Mouse (Mus musculus): ENCODE measurements around the gene Tarsl2. TPM values are rescaled to one million over a fixed set of nuclear protein-coding genes. Genes with fewer than 3 reads are reported as not detected.

The Tarsl2 gene
- polyA plus RNA-seq, 1 experiment, result 17.9 TPM

GRCm38 (mm10) chr7:65663225-65663790 is 18.6 kb downstream of the Tarsl2 start:
- TF ChIP-seq CTCF (IDR thresholded peaks at IDR 0.05; ENCODE audit: borderline replicate concordance, insufficient read depth, low read depth, low read length) (no peak), POLR2A (IDR thresholded peaks at IDR 0.05; ENCODE audit: borderline replicate concordance, insufficient read depth, low read length) (no peak)
- no peak overlapping the region for H3K27ac ChIP-seq (ENCODE audit: insufficient read depth, low read length)
- H3K4me3 ChIP-seq (replicated peaks; ENCODE audit: insufficient read depth, low read depth, low read length), result no peak overlapping the region
- 86% methylated on average over 11 of the region's 11 CpGs for WGBS
- H3K4me1 ChIP-seq (ENCODE audit: control insufficient read depth, insufficient read depth, low read length), result no peaks in the 10 kb centered on the region
- no peaks in the 10 kb centered on the region for H3K27me3 ChIP-seq (ENCODE audit: control insufficient read depth, insufficient read depth, low read length)
- DNase-seq, result no peak

DNA sequence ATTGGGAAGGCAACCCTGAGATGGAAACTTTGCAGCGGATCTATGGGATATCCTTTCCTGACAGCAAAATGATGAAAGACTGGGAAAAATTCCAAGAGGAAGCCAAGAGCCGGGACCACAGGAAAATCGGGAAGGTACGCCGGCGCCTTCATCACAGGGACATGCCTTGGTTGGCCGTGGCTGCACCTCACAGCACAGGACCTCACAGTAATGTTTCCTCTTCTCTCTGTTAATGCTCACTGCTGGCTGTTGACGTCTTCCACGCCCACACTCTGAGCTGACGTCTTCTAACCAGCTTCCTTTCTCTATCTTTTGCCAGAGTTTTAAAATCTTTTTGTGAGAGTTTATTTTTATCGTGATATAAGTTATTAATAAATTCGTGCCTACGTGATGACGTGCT is 19.2 kb downstream of the Tarsl2 start:
- no peaks in the 10 kb centered on the region for H3K4me1 ChIP-seq (ENCODE audit: control insufficient read depth, insufficient read depth, low read length)
- DNase-seq, result no peak
- H3K27me3 ChIP-seq (ENCODE audit: control insufficient read depth, insufficient read depth, low read length), result no peaks in the 10 kb centered on the region

GRCm38 (mm10) chr7:65667491-65667890 is 22.8 kb downstream of the Tarsl2 start:
- 80% methylated on average over 6 of the region's 6 CpGs for WGBS
- no peaks in the 10 kb centered on the region; the same call in 1 of the 2 replicates for H3K27me3 ChIP-seq (ENCODE audit: control insufficient read depth, insufficient read depth, low read length)
- no peaks in the 10 kb centered on the region for H3K4me1 ChIP-seq (ENCODE audit: control insufficient read depth, insufficient read depth, low read length)
- TF ChIP-seq POLR2A (IDR thresholded peaks at IDR 0.05; ENCODE audit: borderline replicate concordance, insufficient read depth, low read length) (no peak), CTCF (IDR thresholded peaks at IDR 0.05; ENCODE audit: borderline replicate concordance, insufficient read depth, low read depth, low read length) (no peak)
- no peak overlapping the region for H3K27ac ChIP-seq (ENCODE audit: insufficient read depth, low read length)
- H3K4me3 ChIP-seq (replicated peaks; ENCODE audit: insufficient read depth, low read depth, low read length), result no peak overlapping the region
- no peak for DNase-seq

More for the DNA sequence above, 19.2 kb downstream of the Tarsl2 start:
- WGBS, result 84% methylated on average over 14 of the region's 14 CpGs
- TF ChIP-seq CTCF (IDR thresholded peaks at IDR 0.05; ENCODE audit: borderline replicate concordance, insufficient read depth, low read depth, low read length) (no peak), POLR2A (IDR thresholded peaks at IDR 0.05; ENCODE audit: borderline replicate concordance, insufficient read depth, low read length) (no peak)
- H3K4me3 ChIP-seq (replicated peaks; ENCODE audit: insufficient read depth, low read depth, low read length), result no peak overlapping the region
- no peak overlapping the region for H3K27ac ChIP-seq (ENCODE audit: insufficient read depth, low read length)

DNA sequence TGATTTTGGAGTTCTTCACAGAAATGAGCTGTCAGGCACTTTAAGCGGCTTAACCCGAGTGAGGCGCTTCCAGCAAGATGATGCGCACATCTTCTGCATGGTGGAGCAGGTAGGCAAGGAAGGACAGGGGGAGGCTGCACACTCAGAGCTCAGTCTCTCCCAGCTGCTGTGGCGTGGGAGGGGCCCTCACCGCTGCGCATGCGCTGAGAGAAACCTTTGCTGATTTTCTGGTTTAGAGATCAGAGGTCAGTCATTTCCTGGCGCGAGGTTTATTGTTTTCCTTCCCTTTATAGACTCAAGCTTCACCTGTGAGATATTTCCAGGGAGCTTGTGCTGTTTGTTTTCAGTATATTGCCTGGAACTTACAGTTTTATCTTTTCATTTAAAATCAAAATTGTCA is 33.4 kb downstream of the Tarsl2 start:
- WGBS, result 84% methylated on average over 10 of the region's 10 CpGs
- Histone ChIP-seq H3K4me1 (ENCODE audit: control insufficient read depth, insufficient read depth, low read length) (no peaks in the 10 kb centered on the region), H3K27ac (ENCODE audit: insufficient read depth, low read length) (no peak overlapping the region), H3K4me3 (replicated peaks; ENCODE audit: insufficient read depth, low read depth, low read length) (no peak overlapping the region), H3K27me3 (ENCODE audit: control insufficient read depth, insufficient read depth, low read length) (no peaks in the 10 kb centered on the region)
- no peak for TF ChIP-seq CTCF (IDR thresholded peaks at IDR 0.05; ENCODE audit: borderline replicate concordance, insufficient read depth, low read depth, low read length)
- no peak for TF ChIP-seq POLR2A (IDR thresholded peaks at IDR 0.05; ENCODE audit: borderline replicate concordance, insufficient read depth, low read length)
- DNase-seq, result no peak

- Histone ChIP-seq H3K4me1 (ENCODE audit: control insufficient read depth, insufficient read depth, low read length) (no peaks in the 10 kb centered on the region), H3K4me3 (replicated peaks; ENCODE audit: insufficient read depth, low read depth, low read length) (no peak overlapping the region), H3K27me3 (ENCODE audit: control insufficient read depth, insufficient read depth, low read length) (no peaks in the 10 kb centered on the region), H3K27ac (ENCODE audit: insufficient read depth, low read length) (no peak overlapping the region)
- TF ChIP-seq POLR2A (IDR thresholded peaks at IDR 0.05; ENCODE audit: borderline replicate concordance, insufficient read depth, low read length), result no peak
- TF ChIP-seq CTCF (IDR thresholded peaks at IDR 0.05; ENCODE audit: borderline replicate concordance, insufficient read depth, low read depth, low read length), result no peak
- peak in 1 of 2 experiments; percentile 9 for DNase-seq
- WGBS, result 40% methylated on average over 7 of the region's 7 CpGs
Measured at GRCm38 (mm10) chr7:65678900-65679595, 34.4 kb downstream of the Tarsl2 start.

- WGBS, result 74% methylated on average over 5 of the region's 5 CpGs
- Histone ChIP-seq H3K4me3 (replicated peaks; ENCODE audit: insufficient read depth, low read depth, low read length) (no peak overlapping the region), H3K4me1 (ENCODE audit: control insufficient read depth, insufficient read depth, low read length) (no peaks in the 10 kb centered on the region), H3K27ac (ENCODE audit: insufficient read depth, low read length) (no peak overlapping the region), H3K27me3 (ENCODE audit: control insufficient read depth, insufficient read depth, low read length) (no peaks in the 10 kb centered on the region)
- no peak for DNase-seq
- TF ChIP-seq POLR2A (IDR thresholded peaks at IDR 0.05; ENCODE audit: borderline replicate concordance, insufficient read depth, low read length) (no peak), CTCF (IDR thresholded peaks at IDR 0.05; ENCODE audit: borderline replicate concordance, insufficient read depth, low read depth, low read length) (no peak)
Measured at GRCm38 (mm10) chr7:65681166-65681565, 36.5 kb downstream of the Tarsl2 start.

GRCm38 (mm10) chr7:65684256-65684835 is 39.6 kb downstream of the Tarsl2 start:
- 58% methylated on average over 7 of the region's 7 CpGs for WGBS
- Histone ChIP-seq H3K4me3 (replicated peaks; ENCODE audit: insufficient read depth, low read depth, low read length) (no peak overlapping the region), H3K27ac (ENCODE audit: insufficient read depth, low read length) (no peak overlapping the region), H3K27me3 (ENCODE audit: control insufficient read depth, insufficient read depth, low read length) (no peaks in the 10 kb centered on the region), H3K4me1 (ENCODE audit: control insufficient read depth, insufficient read depth, low read length) (no peaks in the 10 kb centered on the region)
- DNase-seq, result no peak
- TF ChIP-seq POLR2A (IDR thresholded peaks at IDR 0.05; ENCODE audit: borderline replicate concordance, insufficient read depth, low read length) (no peak), CTCF (IDR thresholded peaks at IDR 0.05; ENCODE audit: borderline replicate concordance, insufficient read depth, low read depth, low read length) (no peak)

DNA sequence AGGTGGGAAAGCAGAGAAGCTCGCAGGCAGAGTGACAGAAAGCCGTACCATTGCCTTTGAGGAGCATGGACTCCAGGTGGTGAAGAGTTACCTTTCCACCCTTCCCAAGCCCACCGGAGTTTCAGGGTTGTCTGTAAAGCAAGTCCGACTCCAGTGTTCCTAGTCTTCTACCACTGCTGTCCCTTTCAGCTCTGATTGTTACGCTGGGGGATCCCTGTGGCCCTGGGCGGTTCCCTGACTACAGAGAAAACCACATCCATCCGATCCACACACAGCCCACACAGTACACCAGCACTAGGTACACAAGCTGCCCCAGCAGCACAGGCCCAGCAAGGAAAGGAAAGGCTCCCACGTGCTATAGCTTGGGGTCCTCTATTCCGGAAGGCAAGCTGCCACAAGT is 42.0 kb downstream of the Tarsl2 start:
- no peak for DNase-seq
- 87% methylated on average over 9 of the region's 9 CpGs for whole genome bisulfite sequencing
- TF ChIP-seq POLR2A (IDR thresholded peaks at IDR 0.05; ENCODE audit: borderline replicate concordance, insufficient read depth, low read length) (no peak), CTCF (IDR thresholded peaks at IDR 0.05; ENCODE audit: borderline replicate concordance, insufficient read depth, low read depth, low read length) (no peak)
- Histone ChIP-seq H3K4me3 (replicated peaks; ENCODE audit: insufficient read depth, low read depth, low read length) (no peak overlapping the region), H3K4me1 (ENCODE audit: control insufficient read depth, insufficient read depth, low read length) (no peaks in the 10 kb centered on the region), H3K27me3 (ENCODE audit: control insufficient read depth, insufficient read depth, low read length) (0 out of 2 replicates have a peak, but pooled peaks cover 1% of the 10 kb centered on the region), H3K27ac (ENCODE audit: insufficient read depth, low read length) (no peak overlapping the region)
